Mouse (Mus musculus) MEL-GATA-1-ER (cell line): ENCODE results near the gene Antxr1.

Source experiments
- DNase-seq: peaks from one replicate; pipeline ENCODE4 v3.0.0-alpha.2; 2012; ENCODE audit warnings: low read depth; ENCODE audit errors: extremely low read depth

Antxr1 gene

DNA sequence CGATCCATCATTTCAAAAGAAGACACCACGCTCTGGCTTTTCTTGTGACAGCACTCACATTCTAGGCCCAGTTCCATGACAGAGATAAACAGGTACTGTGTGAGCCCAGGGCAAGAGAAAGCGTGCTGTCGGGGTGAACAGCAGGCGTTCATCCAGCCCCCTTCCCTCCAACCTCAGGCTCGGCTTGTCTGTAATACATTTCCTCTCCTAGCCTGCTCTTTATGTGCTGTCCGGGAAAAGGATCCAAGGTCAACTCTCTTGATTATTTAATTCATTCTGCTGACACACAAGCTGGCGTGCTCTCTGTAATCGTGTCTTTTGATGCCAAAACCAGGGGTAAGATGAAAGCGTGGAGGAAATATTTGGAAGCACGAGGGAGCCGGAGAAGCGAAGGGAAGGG lies 192.0 kb downstream of the Antxr1 start:
- DNase-seq = no peak

DNA sequence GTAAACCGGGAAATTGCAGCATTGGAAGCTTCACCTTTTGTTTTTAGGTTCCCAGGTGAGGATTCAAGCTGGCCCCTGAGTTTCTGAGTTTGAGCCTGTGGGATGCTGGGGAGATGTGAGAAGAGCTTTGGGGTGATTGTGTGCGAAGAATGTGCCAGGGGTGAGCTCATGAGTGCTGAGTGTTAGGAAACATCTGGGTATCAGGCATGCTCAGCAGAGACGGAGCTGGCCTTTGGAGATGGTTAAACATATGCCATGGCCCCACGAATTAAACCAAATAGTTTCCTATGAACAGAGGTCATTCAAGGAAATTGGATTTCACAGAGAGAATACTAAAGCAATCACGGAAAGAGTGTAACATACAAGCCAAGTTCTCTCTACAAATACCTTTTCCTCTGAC lies 193.4 kb downstream of the Antxr1 start:
- no peak for DNase-seq

DNA sequence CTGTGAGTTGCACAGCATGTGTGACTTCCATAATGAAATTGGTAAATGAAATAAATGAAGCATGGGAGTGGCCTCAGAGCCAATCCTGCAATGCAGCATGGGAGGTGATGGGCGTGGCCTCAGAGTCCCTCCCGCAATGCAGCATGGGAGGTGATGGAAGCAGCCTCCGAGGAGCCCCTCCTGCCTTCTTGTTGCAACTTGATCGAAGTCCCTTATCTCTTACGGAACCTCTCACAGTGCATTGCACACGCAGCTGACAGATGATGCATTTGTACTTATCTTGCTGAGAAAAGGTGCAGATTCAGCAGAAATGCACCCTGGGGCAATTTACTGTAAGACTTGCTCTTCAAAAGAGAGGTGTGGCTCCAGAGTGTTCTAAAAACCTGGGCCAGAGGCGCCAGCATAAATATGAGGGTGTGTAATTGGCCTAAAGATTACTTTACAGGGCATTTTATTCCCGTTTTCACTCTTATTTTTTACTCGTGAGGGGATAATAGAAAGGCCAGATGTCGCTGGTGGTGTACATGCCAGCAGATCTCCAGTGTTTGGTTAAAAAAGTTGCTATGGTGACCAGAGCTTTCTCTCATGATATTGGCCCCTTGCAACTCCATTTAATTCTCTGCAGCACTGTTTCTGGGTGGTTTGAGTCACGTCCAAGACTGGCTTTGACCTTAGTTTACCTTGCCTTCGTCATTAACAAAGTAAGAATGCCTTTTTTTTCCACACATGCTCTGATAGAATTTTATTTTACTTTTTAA lies 195.6 kb downstream of the Antxr1 start:
- no peak for DNase-seq

DNA sequence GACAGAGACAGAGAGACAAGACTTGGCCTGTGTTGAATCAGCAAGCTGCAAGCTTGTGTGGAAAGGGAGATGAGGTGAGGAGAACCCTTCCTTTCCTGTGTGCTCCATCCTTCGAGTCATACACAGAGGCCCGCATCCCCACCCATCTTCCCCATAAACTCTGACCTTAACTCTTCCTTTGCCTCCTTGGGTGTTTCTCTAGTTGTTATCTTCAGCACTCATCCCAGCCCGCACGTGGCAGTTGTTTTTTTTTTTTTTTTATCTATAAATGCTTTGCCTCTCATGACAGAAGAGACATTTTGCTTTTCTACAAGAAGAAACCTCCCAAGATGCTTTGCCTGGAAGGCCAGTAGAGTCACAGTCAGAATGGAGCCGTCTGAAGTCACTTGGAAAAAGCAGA lies 197.1 kb downstream of the Antxr1 start:
- DNase-seq = no peak

DNA sequence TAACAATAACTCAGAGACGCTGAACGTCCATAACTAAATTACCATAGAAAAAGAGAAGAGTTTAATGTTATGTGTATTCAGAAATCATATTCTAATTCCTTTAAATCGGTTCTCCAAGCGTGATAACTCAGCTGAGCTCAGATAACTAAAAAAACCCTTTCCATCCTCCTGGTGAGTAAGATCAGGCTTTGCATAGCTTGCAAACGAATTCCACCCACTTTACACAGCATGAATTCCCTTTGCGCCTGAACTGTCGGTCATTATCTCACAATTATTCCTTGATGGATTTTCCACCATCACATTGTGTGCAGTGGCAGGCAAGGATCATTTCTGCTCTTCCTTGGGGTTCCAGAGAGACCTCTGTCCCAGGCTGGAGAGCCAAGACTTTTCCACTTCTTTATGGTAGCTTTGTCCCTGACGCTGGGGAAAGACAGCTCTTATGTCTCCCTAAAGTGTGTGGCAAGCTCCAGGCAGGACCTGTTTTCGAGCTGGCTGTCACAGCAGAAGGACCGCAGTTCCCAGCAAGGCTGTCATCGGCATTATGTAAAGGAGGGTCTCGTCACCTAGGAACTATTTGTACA lies 201.6 kb downstream of the Antxr1 start:
- no peak for DNase-seq

DNA sequence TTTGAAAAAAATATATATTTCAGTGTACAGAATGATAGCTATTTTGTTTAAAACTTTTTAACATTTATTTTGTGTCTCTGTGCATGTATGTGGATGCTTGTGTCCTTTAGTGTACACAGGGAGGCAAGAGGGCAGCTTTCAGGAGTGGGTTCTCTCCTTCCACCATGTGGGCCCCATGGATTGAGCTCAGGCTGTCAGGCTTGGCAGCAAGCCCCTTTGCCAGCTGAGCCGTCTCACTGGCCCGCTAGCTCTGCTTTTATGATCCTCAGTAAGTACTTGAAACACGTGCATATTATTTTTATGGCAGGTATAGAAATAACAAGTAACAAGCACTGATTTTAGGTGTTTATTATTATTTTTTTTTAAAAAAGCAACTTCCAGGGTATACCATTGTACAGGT lies 202.1 kb downstream of the Antxr1 start:
- DNase-seq = no peak

DNA sequence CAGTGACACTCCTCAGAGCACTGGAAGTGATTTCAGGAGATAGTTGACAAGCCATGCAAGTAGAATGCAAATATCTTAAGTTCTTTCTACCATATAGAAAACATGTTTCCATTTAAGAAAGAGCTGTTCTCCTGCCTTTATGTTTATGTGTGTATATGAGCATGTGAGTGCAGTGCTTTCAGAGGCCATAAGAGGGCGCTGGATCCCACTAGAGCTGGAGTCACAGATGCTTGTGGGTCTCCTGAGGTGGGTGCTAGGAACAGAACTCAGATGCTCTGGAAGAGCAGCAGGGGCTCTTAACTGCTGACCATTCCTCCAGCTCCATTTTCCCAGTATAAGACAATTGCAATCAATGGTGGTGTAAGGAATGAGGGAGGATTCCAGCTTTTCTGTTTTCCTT lies 204.5 kb downstream of the Antxr1 start:
- no peak for DNase-seq

DNA sequence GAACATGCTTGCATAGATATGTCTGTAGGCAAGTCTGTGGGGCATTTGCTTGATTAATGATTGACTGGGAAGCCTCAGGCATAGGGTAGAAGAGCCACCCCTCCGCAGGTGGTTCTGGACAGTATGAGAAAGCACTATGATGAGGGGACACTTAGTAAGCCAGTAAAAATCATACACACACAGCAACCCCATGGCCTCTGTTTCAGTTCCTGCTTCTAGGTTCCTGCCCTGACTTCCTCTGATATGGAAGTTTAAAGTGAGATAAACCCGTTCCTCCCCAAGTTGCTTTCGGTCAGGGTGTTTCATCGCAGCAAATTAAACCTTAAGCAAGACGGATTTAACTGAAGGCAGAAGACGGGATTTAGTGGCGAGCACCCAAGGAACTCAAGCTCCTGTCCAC lies 205.0 kb downstream of the Antxr1 start:
- DNase-seq = no peak

DNA sequence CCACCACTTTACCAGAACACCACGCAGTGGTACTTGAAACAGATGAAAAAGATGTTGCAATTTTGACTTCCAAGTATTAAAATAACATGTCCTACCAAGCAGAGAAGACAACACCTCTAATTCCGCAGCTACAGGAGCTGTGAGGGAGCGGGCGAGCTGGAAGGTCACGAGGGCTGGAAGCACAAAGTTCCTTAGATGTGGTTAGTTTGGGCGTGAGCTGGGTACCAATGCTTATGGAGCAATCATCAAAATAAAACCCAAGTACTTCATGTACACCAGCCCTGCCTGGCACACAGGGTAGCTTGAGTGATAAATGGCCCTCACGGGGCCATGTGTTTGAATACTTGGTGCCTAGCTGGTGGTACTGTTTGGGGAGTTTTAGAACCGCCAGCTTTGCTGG lies 205.8 kb downstream of the Antxr1 start:
- no peak for DNase-seq

DNA sequence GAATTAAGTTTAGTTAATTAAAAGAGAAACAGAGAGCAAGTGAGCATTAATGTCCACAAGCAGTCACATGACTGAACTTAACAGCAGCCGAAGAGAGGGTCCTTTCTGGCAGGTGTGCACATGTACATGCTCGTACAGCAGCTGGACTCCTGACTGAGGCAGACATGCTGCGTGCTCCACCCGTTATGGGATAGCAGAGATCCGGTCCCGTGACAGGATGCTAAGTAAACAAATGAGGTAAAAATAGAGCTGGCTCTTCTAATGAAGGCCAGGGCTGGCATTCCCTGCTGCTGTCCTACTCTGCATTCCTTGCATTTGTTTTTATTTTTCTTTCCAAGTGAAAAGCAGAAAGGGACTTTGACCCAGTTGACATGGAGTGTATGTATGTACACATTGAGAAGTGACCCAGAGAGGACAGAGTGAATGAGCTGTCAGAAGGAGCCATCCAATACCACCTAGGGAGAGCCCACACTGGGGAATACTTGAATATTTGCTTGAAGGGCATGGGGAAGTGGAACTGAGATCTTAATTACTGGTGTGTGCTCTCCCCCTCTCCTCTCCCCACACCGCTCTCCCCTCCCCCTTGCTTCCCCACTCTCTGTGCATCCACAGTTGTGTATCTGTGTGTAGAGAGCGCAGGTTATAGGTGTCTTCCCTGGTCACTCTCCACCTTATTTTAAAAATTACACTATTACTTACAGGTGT lies 208.4 kb downstream of the Antxr1 start:
- no peak for DNase-seq

DNA sequence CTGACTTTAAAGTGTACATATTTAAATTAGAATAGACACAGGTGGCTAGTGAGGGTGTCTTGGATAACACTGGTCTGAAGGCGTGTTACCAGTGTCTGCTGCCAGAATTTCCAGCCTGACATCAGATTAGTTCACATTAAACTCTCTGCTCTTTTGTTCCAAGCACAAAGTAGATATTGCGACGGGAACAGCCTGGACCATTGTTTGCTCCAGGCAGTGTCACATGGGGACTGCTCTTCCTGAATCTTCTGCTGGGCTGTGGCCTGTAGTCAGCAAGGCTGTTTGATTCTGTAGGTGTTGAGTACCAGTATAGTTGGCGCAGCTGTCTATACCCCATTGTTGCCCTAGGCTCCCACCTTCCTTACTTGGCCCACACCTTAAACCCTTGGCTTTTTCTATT lies 211.6 kb downstream of the Antxr1 start:
- no peak for DNase-seq

DNA sequence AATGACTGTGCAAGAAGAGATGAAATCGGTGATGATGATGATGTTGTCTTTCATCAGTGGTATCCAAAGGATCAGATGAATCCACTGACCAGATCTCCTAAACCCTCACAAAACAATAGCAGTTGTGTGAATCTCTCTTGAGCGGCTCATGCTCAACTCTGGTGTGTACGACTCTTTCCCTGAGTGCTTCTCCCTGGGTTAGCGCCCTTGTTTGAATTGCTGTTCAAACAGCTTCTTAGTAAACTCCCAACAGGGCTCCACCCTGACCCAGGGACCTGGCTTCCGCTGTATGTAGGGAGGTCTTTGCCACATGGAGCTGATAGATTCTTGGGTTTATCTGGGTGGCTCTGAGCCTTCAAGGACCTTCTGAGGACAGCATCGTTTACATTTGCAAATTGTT lies 212.2 kb downstream of the Antxr1 start:
- DNase-seq = no peak

DNA sequence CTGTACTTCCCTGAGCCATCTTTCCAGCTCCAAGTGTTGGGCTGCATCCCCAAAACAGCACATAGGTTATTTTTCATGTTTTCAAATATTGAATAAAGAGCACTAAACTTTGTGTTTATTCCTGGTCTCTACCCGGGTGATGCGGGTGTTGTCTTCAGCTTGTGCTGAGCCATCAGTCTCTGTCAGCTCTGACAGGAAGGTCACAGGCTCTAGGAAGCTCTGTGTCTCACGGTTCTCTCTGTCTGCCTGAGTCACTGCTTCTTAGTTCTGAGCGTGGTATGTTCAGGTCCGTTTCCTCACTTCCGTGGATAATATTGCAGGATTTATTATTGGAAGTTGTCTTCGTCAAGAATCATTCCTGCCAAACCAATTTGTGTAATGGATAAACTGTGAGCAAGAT lies 213.7 kb downstream of the Antxr1 start:
- DNase-seq = no peak

DNA sequence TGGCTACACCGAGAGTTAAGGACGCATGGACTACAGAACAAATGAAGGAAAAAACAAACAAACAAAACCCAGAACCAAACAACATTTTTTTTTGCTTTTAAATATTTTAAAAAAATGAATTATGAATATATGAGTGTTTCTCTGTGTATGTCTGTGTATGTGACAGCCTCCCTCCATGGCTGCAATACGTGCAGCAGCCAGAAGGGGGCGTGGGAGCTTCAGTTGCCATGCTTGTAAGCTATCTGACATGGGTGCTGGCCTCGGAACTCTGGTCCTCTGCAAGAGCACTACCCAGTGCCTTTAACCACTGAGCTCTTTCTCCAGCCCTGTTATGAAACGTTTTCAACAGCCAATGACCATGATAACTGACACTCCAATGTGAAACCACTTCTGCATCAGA lies 215.0 kb downstream of the Antxr1 start:
- DNase-seq = no peak

DNA sequence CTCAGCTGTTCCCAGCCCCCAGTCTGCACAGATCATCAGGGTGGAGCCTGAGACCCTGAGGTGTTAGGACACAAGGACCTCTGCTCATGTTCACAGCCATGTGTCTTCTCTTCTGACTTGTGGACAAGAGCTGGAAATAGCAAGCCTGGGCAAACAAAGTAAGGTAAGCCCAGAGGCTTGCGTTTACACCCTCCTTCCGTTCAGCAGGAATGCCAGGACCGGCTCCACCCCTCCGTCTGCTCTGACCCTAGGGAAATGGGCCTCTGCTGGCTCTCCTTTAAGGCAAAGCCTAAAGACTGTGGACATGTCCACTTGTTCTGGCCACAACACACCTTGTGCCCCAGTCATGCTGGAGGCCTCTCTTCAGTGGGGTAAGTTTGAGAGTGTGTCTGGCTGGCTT lies 215.6 kb downstream of the Antxr1 start:
- no peak for DNase-seq

DNA sequence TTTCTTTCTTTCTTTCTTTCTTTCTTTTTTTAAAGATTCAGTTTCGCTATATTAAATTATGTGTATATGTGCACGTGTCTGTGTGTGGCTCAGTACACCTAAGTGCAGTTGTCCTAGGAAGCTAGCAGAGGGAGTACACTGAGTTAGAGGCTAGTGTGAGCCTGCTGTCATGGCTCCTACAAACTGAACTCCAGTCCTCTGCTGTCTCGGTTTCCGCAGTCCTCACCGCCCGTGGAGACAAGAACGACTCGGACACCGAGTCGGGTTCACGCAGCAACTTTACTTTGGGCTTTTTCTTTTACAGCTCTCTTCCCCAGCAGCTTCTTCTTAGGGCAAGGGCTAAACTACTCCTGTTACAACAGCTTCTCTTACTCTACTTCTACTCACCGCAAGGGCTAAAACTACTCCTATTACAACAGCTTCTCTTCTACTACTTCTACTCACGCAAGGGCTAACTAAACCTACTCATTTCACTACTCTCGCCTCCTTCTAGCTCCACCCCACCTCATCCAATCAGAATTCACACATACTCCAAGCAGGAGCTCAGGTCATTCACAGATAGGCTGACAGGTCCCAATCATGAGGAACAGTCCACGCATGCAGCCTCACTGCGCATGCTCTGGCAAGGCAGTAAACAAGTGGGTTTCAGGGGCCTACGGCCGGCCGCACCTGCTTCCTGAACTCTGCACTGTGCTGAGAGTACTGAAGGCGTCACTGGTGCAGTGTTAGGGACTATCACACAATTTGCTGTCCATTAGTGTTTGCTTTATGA lies 216.4 kb downstream of the Antxr1 start:
- no peak for DNase-seq

DNA sequence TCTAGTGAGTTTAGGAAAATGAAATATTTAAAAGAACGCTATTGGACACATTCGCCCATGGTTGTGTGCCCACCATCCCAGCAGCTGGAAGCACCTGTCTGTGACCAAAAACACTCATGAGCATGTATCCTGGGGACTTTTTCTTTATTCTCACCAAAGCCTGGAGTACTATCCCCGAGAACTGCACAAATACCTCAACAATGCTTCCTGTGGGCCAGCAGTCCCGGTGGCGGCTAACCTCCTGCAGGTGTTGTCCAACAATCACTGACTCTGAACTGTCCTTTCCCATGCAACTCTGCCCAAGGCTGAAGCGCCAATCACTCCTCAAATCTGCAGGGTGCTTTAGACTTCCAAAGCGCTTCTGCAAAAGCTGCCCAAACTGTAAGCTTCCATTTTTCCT lies 219.0 kb downstream of the Antxr1 start:
- no peak for DNase-seq

DNA sequence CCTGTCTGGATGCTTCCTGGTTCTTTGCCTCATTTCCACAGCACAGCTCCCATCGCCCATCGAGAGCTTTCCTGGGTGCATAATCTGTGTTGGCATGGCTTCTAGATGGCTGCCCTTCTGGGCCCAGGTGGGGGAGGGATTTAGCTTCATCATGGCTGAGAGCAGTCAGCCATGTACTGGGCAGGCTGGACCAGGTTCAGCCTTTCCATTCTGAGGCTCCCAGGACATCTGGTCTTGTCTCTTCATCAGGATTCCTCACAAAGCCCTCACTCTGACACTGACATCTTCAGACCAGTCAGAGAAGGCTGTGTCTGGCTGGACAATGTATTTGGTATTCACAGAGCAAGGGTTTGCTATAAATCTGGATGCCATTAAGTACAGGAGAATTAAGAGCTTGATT lies 219.6 kb downstream of the Antxr1 start:
- no peak for DNase-seq

DNA sequence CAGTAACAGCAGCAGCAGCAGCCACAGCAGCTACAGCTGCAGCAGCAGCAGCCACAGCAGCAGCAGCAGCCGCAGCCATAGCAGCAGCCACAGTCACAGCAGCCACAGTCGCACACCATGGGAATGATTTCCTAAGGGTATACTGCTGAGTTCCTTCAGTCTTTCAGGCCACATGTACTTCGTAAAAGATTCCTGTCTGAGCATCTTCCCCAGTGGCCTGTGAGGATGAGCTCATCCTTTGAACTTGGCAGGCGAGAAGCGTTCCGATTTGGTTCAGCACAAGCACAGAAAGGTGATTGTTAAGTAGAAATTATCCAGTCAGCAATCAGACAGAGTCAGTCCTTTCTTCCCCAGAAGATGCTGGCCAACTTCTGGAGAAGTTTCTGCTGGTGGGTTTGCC lies 223.5 kb downstream of the Antxr1 start:
- DNase-seq = no peak

DNA sequence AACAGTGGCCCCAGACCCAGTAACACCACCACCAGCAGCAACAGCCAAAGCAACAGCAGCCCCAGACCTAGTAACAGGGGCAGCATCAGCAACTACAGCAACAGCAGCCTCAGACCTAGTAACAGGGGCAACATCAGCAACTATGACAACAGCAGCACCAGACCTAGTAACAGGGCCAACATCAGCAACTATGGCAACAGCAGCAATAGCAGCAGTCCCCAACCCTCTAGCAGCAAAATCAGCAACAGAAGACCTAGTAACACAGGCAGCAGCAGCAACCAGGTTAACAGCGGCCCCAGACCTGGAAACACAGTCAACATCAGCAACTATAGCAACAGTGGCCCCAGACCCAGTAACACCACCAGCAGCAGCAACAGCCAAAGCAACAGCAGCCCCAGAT lies 224.1 kb downstream of the Antxr1 start:
- DNase-seq = no peak

DNA sequence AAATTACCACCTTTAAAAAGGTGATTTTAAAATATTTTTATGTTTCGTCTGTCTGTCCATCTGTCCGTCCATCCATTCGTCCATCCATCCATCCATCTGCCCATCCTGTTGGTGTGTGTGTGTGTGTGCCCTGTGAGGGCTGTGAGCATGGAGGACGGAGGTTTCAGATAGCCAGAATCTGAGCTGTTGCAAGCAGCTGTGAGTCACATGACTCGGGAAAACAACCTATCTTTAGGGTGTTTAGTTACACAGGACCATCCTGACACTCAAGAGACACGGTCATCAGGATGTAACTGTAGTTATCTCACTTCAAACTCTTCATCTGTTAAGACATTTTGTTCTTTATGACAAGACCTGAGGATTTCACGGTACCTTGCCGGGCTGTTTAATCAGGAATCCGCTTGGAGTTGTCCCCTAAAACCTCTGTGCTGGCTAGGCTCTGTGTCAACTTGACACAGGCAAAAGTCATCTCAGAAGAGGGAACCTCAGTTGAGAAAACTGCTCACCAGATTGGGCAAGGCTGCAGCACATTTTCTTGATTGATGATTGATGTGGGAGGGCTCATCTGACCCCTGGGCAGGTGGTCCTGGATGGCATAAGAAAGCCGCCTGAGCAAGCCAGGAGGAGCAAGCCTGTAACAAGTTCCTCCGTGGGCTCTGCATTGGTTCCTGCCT lies 231.4 kb downstream of the Antxr1 start, which contains the start of gene D6Ertd527e:
TSS of gene D6Ertd527e (plus strand) at position 624 of the 674 bp plus-strand sequence.
- DNase-seq = no peak
